Mouse (Mus musculus) MEL-GATA-1-ER (cell line): ENCODE measurements around the gene Krcc1.
"Not testable (repeated sequence)": the region's sequence is repeated elsewhere in the genome, so short reads cannot be mapped to it uniquely, and the experiment has no call there.

ENCODE experiments used
- DNase-seq: peaks from one replicate; pipeline ENCODE4 v3.0.0-alpha.2; 2012; ENCODE audit warnings: low read depth; ENCODE audit errors: extremely low read depth

Krcc1 gene

DNA sequence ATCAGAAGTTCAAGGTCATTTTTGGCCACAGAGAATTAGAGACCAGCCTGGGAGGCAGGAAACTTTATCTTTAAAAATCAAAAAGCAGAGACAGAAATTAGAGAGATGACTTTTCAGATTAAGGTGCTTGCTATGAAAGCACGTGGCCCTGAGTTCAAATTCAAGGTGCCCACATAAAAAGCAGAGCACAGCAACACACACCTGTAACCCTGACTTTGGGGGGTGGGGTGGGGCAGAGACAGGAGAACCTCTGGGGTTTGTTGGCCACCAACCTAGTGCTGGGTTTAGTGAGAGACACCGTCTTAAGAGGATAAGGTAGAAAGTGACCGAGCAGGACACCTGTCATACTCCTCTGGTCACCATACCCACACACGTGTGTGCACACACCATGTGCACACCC is 60.0 kb downstream of the Krcc1 start:
- not testable (repeated sequence) for DNase-seq

DNA sequence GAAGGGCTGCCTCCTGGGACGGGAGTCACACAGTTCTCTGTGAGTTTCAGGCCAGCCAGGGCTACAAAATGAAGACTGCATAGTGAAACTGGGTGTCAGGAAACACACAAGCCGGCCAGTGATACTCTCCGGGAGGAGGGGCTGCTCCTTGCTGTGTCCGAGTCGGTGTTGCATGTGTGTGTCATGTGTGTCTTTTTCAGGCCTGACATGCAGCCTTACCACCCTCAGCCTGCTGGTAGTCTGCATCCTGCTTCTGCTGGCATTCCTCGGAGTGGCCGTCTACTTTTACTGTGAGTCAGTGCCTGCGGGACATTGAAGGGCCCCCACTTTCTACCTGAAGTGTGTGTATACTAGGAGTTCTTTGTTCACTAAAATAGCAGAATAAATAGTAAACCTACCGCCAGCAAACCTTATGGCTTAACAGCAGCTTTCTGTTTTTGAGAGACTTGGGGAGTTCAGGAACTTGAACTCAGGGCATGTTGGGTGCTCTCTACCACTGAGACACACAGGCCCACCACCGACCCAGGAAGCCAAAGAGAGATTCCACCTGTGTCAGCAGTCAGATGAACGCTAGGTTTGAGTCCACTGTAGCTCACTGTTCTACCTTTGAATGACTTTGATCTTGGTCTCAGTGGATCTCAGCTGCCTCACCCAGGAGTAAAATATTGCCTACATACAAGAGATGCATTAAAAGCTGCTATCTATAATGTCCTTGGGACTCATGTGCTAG is 60.9 kb downstream of the Krcc1 start:
- no peak for DNase-seq

GRCm38 (mm10) chr6:71333031-71333430 is 61.6 kb downstream of the Krcc1 start:
- no peak for DNase-seq

DNA sequence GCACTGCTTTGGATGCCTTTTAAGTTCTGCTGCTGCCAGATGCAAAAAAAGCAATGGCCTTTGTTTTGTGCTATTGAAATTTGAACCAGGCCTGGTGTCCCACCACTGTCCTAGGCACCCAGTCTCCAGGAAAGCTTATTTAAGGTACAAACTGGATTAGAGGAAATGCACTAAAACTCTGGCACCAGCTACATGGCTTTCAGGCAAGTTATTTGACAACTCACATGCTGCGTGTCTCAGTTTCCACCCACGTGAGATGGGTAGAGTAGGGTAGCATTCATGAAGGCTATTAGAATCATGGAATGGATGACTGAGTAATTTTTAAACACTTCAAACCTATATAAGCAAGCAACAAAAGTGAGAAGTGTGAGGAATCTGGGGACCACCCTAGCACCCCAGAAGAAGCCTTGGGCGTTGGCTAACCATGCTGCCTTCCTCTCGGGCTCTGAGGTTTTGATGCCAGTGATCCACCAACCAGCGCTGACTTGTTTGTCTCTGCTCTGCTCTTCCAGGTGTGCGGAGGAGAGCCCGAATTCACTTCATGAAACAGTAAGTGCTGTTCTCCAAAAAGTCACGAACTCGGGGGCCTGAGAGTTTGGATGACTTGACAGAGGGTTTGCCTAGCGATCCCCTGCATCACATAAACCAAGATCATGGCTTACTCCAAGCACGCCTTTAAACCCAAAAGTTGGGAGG is 62.2 kb downstream of the Krcc1 start:
- DNase-seq = no peak
